Mouse (Mus musculus) adipocyte (in vitro differentiated cells): Measurements from ENCODE around the gene Krt75.
"Not testable (repeated sequence)": the region's sequence is repeated elsewhere in the genome, so short reads cannot be mapped to it uniquely, and the experiment has no call there.

ENCODE experiments used
- DNase-seq: peaks from one replicate; pipeline ENCODE4 v3.0.0-alpha.2; 2016; ENCODE audit warnings: low spot score

Gene Krt75

DNA sequence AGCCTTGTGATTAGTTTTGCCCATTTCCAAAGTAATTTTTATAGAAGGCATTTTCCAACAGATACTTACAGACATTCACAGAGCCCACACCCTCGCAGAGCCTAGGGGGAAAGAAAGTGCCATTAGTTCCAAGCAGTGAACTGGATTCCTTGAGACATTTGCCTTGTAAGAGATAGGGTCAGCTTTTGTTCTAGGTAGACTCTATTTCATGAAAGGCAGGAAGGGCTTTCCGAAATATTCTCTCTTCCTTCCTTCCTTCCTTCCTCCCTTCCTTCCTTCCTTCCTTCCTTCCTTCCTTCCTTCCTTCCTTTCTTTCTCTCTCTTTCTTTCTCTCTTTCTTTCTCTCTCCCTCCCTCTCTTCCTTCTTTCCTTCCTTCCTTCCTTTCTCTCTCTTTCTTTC lies 56.5 kb downstream of the Krt75 start, which contains the start of gene Gm49425:
Gene Gm49425, minus strand, starts transcription at position 101 of the 400 bp plus-strand sequence.
- DNase-seq = not testable (repeated sequence)
